Mouse (Mus musculus) brain, embryonic 14.5 days (tissue): ENCODE measurements around the gene Cox6b1. TPM values are rescaled to one million over a fixed set of nuclear protein-coding genes. Genes with fewer than 3 reads are reported as not detected.

Experiments used
- DNase-seq: peaks from one replicate; pipeline ENCODE4 v3.0.0-alpha.2; 2011; ENCODE audit warnings: low read depth
- CTCF ChIP-seq: fragments of 200-500 bp; IDR thresholded peaks from 2 replicates; pipeline ENCODE4 v1.5.1; 2012; ENCODE audit warnings: inconsistent platforms, mild to moderate bottlenecking, moderate library complexity, borderline replicate concordance; ENCODE audit not compliant: insufficient read depth, insufficient read length; ENCODE audit errors: extremely low read depth
- POLR2A ChIP-seq: fragments of 200-500 bp; IDR thresholded peaks from 2 replicates; pipeline ENCODE4 v1.6.1; 2012; ENCODE audit warnings: mild to moderate bottlenecking, inconsistent platforms, borderline replicate concordance; ENCODE audit not compliant: poor library complexity, insufficient read depth, insufficient read length, severe bottlenecking; ENCODE audit errors: extremely low read depth
- polyA plus RNA-seq: library from polyadenylated mRNA; depleted of rRNA; stranded (reverse); fragments of >200 nt; gene quantifications from 2 replicates; pipeline ENCODE4 v1.2.3, GENCODE M21; 2012

Cox6b1 gene
- polyA plus RNA-seq, 1 experiment = 823 TPM

GRCm38 (mm10) chr7:30589435-30590301 lies 36.3 kb downstream of the Cox6b1 start:
- DNase-seq = peak; percentile 90
- TF ChIP-seq CTCF (peak; percentile 91), POLR2A (no peak)

GRCm38 (mm10) chr7:30588676-30589434 lies 37.1 kb downstream of the Cox6b1 start, which contains the start of gene Kmt2b:
Gene Kmt2b, minus strand, starts transcription at chr7:30588726.
- DNase-seq = peak; percentile 99
- TF ChIP-seq CTCF (no peak), POLR2A (0 out of 2 replicates have a peak, but pooled peaks have one; percentile 50)

- peak; percentile 43 for DNase-seq
- TF ChIP-seq CTCF = no peak
Measured at GRCm38 (mm10) chr7:30587842-30588667, 37.9 kb downstream of the Cox6b1 start.

GRCm38 (mm10) chr7:30586455-30587020 lies 39.4 kb downstream of the Cox6b1 start:
- no peak for DNase-seq

GRCm38 (mm10) chr7:30585170-30585569 lies 40.8 kb downstream of the Cox6b1 start:
- TF ChIP-seq CTCF (no peak), POLR2A (no peak)
- DNase-seq = no peak

More at GRCm38 (mm10) chr7:30586455-30587020, 39.4 kb downstream of the Cox6b1 start:
- TF ChIP-seq POLR2A (no peak), CTCF (no peak)

DNA sequence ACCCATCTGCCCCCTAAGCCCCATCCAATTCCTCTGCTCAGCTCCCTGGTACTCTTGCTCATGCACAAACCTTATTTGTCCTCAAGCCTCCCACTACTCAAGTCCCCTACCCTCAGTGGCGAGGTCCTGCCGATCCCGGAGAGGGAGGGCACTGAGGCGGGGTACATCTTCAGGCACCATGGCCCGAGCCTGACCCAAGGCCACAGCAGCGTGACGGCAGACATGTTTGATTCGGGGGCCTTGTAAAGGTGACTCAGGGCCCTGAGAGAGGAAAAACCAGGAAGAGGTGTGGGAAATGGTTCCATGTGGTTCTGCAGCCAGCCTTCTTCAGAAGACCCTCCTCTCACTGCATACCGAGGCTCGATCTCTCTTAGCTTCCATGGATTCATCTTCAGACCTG lies 41.6 kb downstream of the Cox6b1 start:
- TF ChIP-seq CTCF (no peak), POLR2A (no peak)

GRCm38 (mm10) chr7:30581547-30581946 lies 44.4 kb downstream of the Cox6b1 start:
- no peak for DNase-seq
- TF ChIP-seq CTCF = no peak
- no peak for TF ChIP-seq POLR2A

More for the DNA sequence above, 41.6 kb downstream of the Cox6b1 start:
- DNase-seq = no peak

DNA sequence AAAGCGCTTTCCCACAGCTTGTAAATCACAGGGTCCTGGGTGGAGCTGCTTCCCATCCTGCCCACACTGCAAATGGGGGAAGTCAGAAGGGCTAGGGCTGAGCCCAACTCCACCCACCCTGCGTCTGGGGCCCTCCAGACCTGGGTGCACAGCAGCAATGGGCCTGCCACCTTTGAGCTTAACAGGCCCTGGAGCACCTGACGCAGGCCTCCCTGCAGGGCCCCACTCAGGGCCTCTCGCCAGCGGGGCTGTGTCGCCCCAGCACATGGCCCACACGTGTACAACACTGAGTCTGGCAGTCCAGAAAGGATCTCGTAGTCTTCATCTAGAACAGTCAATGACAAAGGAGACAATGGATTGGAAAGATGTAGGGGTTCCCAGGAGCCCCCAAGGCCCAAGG lies 46.0 kb downstream of the Cox6b1 start:
- no peak for TF ChIP-seq CTCF
- no peak for TF ChIP-seq POLR2A
- DNase-seq = no peak

DNA sequence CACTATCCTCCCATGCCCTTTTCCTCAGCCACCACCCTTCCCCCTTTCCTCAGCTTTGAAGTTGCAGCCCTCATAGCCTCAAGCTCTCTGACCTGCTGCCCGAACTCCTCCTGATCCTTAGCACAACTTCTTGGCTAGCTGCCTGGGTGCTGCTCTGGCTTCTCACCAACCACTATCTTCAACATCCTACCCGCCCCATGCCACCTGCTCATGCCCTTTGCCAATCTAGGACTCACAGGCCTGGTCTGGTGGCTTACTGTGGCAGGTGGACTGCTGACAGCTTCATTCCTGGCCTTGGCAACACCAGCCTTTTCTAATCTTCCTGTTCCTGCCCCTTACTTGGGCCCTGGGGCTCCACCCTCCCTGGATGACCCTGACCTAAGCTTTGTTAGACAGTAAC lies 53.0 kb downstream of the Cox6b1 start:
- TF ChIP-seq CTCF (no peak), POLR2A (no peak)
- DNase-seq = no peak

GRCm38 (mm10) chr7:30572389-30572788 lies 53.6 kb downstream of the Cox6b1 start:
- DNase-seq = no peak
- TF ChIP-seq POLR2A = no peak
- TF ChIP-seq CTCF = no peak
